ENCODE assay signal across 10 mouse cellular contexts in the genomic region with DNA sequence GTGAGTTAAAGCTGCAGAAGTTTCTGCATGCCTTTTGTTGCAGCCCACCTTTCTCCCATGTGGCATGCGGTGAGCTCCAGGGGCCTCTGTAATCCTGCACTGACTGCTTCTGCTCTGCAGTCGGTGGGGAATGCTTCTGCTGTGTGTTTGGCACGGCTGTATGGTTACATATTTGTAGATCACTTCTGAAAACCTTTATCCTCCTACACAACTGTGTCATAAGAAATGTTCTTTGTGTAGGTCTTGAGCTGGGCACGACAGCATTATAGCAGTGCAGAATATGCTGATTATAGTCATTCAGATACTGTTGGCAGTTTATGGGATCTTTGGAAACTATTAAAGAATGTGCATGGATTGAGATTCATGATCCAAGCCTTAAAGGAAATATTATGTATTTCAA. TPM values are rescaled to one million over a fixed set of nuclear protein-coding genes. Genes with fewer than 3 reads are reported as not detected.
DNase-seq lines count a peak whose midpoint lies in the region; ATAC-seq and TF ChIP-seq lines count a peak whose summit lies in the region.
"Had no signal": no experiment of that assay in that cellular context is flagged by ENCODE, and none has a peak within 500 bp of the region (broad histone marks: within the 10 kb centered on the region; RNA-seq: fewer than 3 reads in every experiment).

No protein-coding gene starts in this region.

- H3K4me3 ChIP-seq in heart, embryonic 16.5 days (ENCODE audit: low read length) = no peak overlapping the region
- no peak overlapping the region for H3K4me3 ChIP-seq in lung, postnatal 0 days (ENCODE audit: low read depth, low read length)
- no peak overlapping the region for H3K4me3 ChIP-seq in forebrain, postnatal 0 days (ENCODE audit: low read depth, low read length)
- no peak overlapping the region for H3K4me3 ChIP-seq in stomach, embryonic 14.5 days (ENCODE audit: low read depth, low read length)

- peak overlapping the region; percentile 55 for H3K4me2 ChIP-seq in heart, embryonic 16.5 days (ENCODE audit: low read depth, low read length)
- H3K4me2 ChIP-seq in lung, postnatal 0 days (replicated peaks; ENCODE audit: low read depth, low read length) = no peak overlapping the region
- no peak overlapping the region for H3K4me2 ChIP-seq in forebrain, postnatal 0 days (ENCODE audit: low read depth)
- no peak overlapping the region for H3K4me2 ChIP-seq in stomach, embryonic 14.5 days (replicated peaks; ENCODE audit: low read depth, low read length)

- H3K36me3 ChIP-seq in heart, embryonic 16.5 days (ENCODE audit: control insufficient read depth, insufficient read depth) = no peaks in the 10 kb centered on the region
- no peaks in the 10 kb centered on the region for H3K36me3 ChIP-seq in lung, postnatal 0 days (ENCODE audit: insufficient read depth, low read length)
- no peaks in the 10 kb centered on the region for H3K36me3 ChIP-seq in forebrain, postnatal 0 days (ENCODE audit: insufficient read depth)
- no peaks in the 10 kb centered on the region for H3K36me3 ChIP-seq in stomach, embryonic 14.5 days (ENCODE audit: control insufficient read depth, insufficient read depth, low read length)

- no peaks in the 10 kb centered on the region for H3K27me3 ChIP-seq in heart, embryonic 16.5 days (ENCODE audit: control insufficient read depth, insufficient read depth, low read length)
- H3K27me3 ChIP-seq in lung, postnatal 0 days (replicated peaks; ENCODE audit: insufficient read depth, low read length) = no peaks in the 10 kb centered on the region
- H3K27me3 ChIP-seq in forebrain, postnatal 0 days (ENCODE audit: insufficient read depth, low read length) = no peaks in the 10 kb centered on the region
- H3K27me3 ChIP-seq in stomach, embryonic 14.5 days (ENCODE audit: control insufficient read depth, insufficient read depth, low read length) = no peaks in the 10 kb centered on the region

- 19% methylated on average over 4 of the region's 4 CpGs for WGBS in heart, embryonic 16.5 days
- WGBS in lung, postnatal 0 days = 30% methylated on average over 4 of the region's 4 CpGs
- WGBS in forebrain, postnatal 0 days = 50% methylated on average over 4 of the region's 4 CpGs
- WGBS in stomach, embryonic 14.5 days = 21% methylated on average over 4 of the region's 4 CpGs

- H3K9me3 ChIP-seq in heart, embryonic 16.5 days (replicated peaks; ENCODE audit: control insufficient read depth, low read length) = no peaks in the 10 kb centered on the region
- H3K9me3 ChIP-seq in lung, postnatal 0 days (ENCODE audit: low read length) = no peaks in the 10 kb centered on the region
- no peaks in the 10 kb centered on the region for H3K9me3 ChIP-seq in forebrain, postnatal 0 days (ENCODE audit: low read length)
- no peaks in the 10 kb centered on the region for H3K9me3 ChIP-seq in stomach, embryonic 14.5 days (ENCODE audit: control insufficient read depth, low read depth, low read length)
- H3K9me3 ChIP-seq: G1E had no signal

- peak; percentile 66 for ATAC-seq in heart, embryonic 16.5 days (replicated peaks; ENCODE audit: extremely low read depth, insufficient read depth, low FRiP score)
- peak; percentile 52 for ATAC-seq in lung, postnatal 0 days
- ATAC-seq in forebrain, postnatal 0 days = no peak
- no peak for ATAC-seq in stomach, embryonic 14.5 days (ENCODE audit: insufficient number of reproducible peaks, insufficient read depth, low FRiP score, low read depth)

- peak overlapping the region; percentile 63 for H3K9ac ChIP-seq in heart, embryonic 16.5 days (ENCODE audit: low read length)
- H3K9ac ChIP-seq in lung, postnatal 0 days (replicated peaks; ENCODE audit: low read depth) = no peak overlapping the region
- H3K9ac ChIP-seq in forebrain, postnatal 0 days = no peak overlapping the region
- H3K9ac ChIP-seq in stomach, embryonic 14.5 days (replicated peaks; ENCODE audit: low read depth, low read length) = no peak overlapping the region

- intact Hi-C loops in heart, postnatal 14 days (cut with DNase I) = no loop called here

- H3K27ac ChIP-seq in heart, embryonic 16.5 days (ENCODE audit: low read length) = peak overlapping the region; percentile 100
- H3K27ac ChIP-seq in lung, postnatal 0 days (ENCODE audit: low read length) = peak overlapping the region; percentile 52
- H3K27ac ChIP-seq in forebrain, postnatal 0 days (ENCODE audit: low read depth, low read length) = peak overlapping the region; percentile 80
- peak overlapping the region; percentile 64; the same call in 1 of the 2 replicates for H3K27ac ChIP-seq in stomach, embryonic 14.5 days (ENCODE audit: low read length)

- no peak for DNase-seq in heart, postnatal 14 days
- no peak for DNase-seq in lung, postnatal 0 days (ENCODE audit: low spot score)
- DNase-seq in lung, postnatal 4 days = no peak
- DNase-seq in forebrain, postnatal 0 days = no peak
- DNase-seq in spleen, postnatal 4 days (ENCODE audit: low spot score in 2 of 2) = no peak
- no peak for DNase-seq in thymus, postnatal 36 days
- DNase-seq: adrenal gland, postnatal 25 days had no signal

- no peak for TF ChIP-seq CTCF in lung, postnatal 0 days (IDR thresholded peaks at IDR 0.05)
- TF ChIP-seq CTCF in forebrain, postnatal 0 days (IDR thresholded peaks at IDR 0.05; ENCODE audit: low read depth) = no peak

- TF ChIP-seq EP300 in lung, postnatal 0 days (IDR thresholded peaks at IDR 0.05) = no peak

- peaks cover 61% of the 10 kb centered on the region for H3K4me1 ChIP-seq in heart, embryonic 16.5 days (ENCODE audit: control insufficient read depth, insufficient read depth, low read length)
- H3K4me1 ChIP-seq in lung, postnatal 0 days (ENCODE audit: insufficient read depth, low read depth, low read length) = peaks cover 18% of the 10 kb centered on the region; the same call in 1 of the 2 replicates
- H3K4me1 ChIP-seq in forebrain, postnatal 0 days (ENCODE audit: insufficient read depth) = no peaks in the 10 kb centered on the region
- H3K4me1 ChIP-seq in stomach, embryonic 14.5 days (ENCODE audit: control insufficient read depth, insufficient read depth, low read length) = peaks cover 20% of the 10 kb centered on the region

RNA-seq across cellular contexts. Expression of gene Pkig, which starts 27.1 kb away (rescaled TPM):
- 374 and 420 TPM in 2 replicates for polyA plus RNA-seq in heart, embryonic 16.5 days (2015; fragmentation: Nextera tagmentation; extraction: Ambion mirVana)
- 100 to 1,000 TPM; 183 to 188 TPM for total RNA-seq in heart, postnatal 14 days (2021)
- 95.2 and 106 TPM in 2 replicates for polyA plus RNA-seq in lung, postnatal 0 days (2015; fragmentation: Nextera tagmentation; extraction: Ambion mirVana)
- 114 and 138 TPM in 2 replicates for total RNA-seq in forebrain, postnatal 0 days (2014; rRNA removed)
- polyA plus RNA-seq in forebrain, postnatal 0 days (2015; fragmentation: Nextera tagmentation; extraction: Ambion mirVana) = 211 and 214 TPM in 2 replicates
- polyA plus RNA-seq in stomach, embryonic 14.5 days (2014; fragmentation: Nextera tagmentation; extraction: Ambion mirVana) = 105 and 110 TPM in 2 replicates

RNA-seq across cellular contexts. Expression of gene Serinc3, which starts 40.4 kb away (rescaled TPM):
- 56.1 and 71.3 TPM in 2 replicates for polyA plus RNA-seq in heart, embryonic 16.5 days (2015; fragmentation: Nextera tagmentation; extraction: Ambion mirVana)
- 100 to 1,000 TPM; 360 to 363 TPM for total RNA-seq in heart, postnatal 14 days (2021)
- 96.7 and 106 TPM in 2 replicates for polyA plus RNA-seq in lung, postnatal 0 days (2015; fragmentation: Nextera tagmentation; extraction: Ambion mirVana)
- total RNA-seq in forebrain, postnatal 0 days (2014; rRNA removed) = 81.9 and 98.2 TPM in 2 replicates
- polyA plus RNA-seq in forebrain, postnatal 0 days (2015; fragmentation: Nextera tagmentation; extraction: Ambion mirVana) = 26.4 and 31.7 TPM in 2 replicates
- 46.2 and 52.7 TPM in 2 replicates for polyA plus RNA-seq in stomach, embryonic 14.5 days (2014; fragmentation: Nextera tagmentation; extraction: Ambion mirVana)

Comparison
In these comparisons a context has a peak if more than half of its experiments do, and no peak if none do; other contexts are left out.
1. ATAC-seq: peak in heart, embryonic 16.5 days (single experiment) and lung, postnatal 0 days (single experiment); none in forebrain, postnatal 0 days (single experiment) and stomach, embryonic 14.5 days (single experiment).
2. Peak in every context shown above with its lines, with median percentiles within 50 percentile points of each other: H3K27ac ChIP-seq.